Mouse (Mus musculus): Measurements from ENCODE around the gene Higd1a. TPM values are rescaled to one million over a fixed set of nuclear protein-coding genes. Genes with fewer than 3 reads are reported as not detected.

Higd1a gene
- total RNA-seq, 4 experiments from 2014 or later = 76.7 to 98.3 (median 89.0) TPM

GRCm38 (mm10) chr9:121798887-121799520, 59.2 kb downstream of the Higd1a start:
- DNase-seq (ENCODE audit: low spot score in 2 of 2) = no peak

Other genes starting within 250 kb of the Higd1a start
- gene Lyzl4, start 216.3 kb downstream of the Higd1a start, total RNA-seq (2022) = not detected
- 1 to 10 TPM in 3 of 4 experiments, under 1 TPM in 1; 0.96 to 2.0 (median 1.2) TPM for gene Vipr1, start 215.6 kb downstream of the Higd1a start, total RNA-seq (2022)
- gene Sec22c, start 152.9 kb downstream of the Higd1a start, total RNA-seq (2022) = 1 to 10 TPM; 4.5 to 5.0 (median 4.6) TPM
- gene Ss18l2, start 148.0 kb downstream of the Higd1a start, total RNA-seq (2022) = 100 to 1,000 TPM; 111 to 123 (median 121) TPM
- gene Nktr, start 139.2 kb downstream of the Higd1a start, total RNA-seq (2022) = 10 to 100 TPM; 27.7 to 38.7 (median 34.6) TPM
- 100 to 1,000 TPM; 144 to 158 (median 155) TPM for gene Zfp651, start 99.0 kb downstream of the Higd1a start, total RNA-seq (2022)
- 100 to 1,000 TPM; 117 to 138 (median 135) TPM for gene Klhl40, start 80.8 kb downstream of the Higd1a start, total RNA-seq (2022)
- 100 to 1,000 TPM; 129 to 160 (median 141) TPM for gene Hhatl, start 65.9 kb downstream of the Higd1a start, total RNA-seq (2022)
- under 1 TPM in 1 of 4 experiments, not detected in 3; 0.15 TPM for gene Ccdc13, start 18.9 kb downstream of the Higd1a start, total RNA-seq (2022)
- 1 to 10 TPM in 1 of 4 experiments, under 1 TPM in 3; 0.61 to 1.2 (median 0.64) TPM for gene Ackr2, start 40.0 kb upstream of the Higd1a start, total RNA-seq (2022)
- gene Cyp8b1, start 57.9 kb upstream of the Higd1a start, total RNA-seq (2022) = not detected
- under 1 TPM; 0.31 to 0.94 (median 0.60) TPM for gene Fam198a, start 92.6 kb upstream of the Higd1a start, total RNA-seq (2022)
- gene Pomgnt2, start 138.7 kb upstream of the Higd1a start, total RNA-seq (2022) = 10 to 100 TPM; 14.1 to 17.8 (median 16.4) TPM